Mouse (Mus musculus) cerebellum, adult 2 months (tissue): ENCODE data around the gene 1700086D15Rik.

Source experiments
- CTCF ChIP-seq: fragments of 200-500 bp; IDR thresholded peaks from 2 replicates; pipeline ENCODE4 v1.5.1; 2011; ENCODE audit warnings: low read depth, mild to moderate bottlenecking, control low read depth, low read length, moderate library complexity, borderline replicate concordance; ENCODE audit not compliant: insufficient read depth
- POLR2A ChIP-seq: fragments of 200-500 bp; IDR thresholded peaks from 2 replicates; pipeline ENCODE4 v1.6.1; 2011; ENCODE audit warnings: low read length, control low read depth, borderline replicate concordance; ENCODE audit not compliant: insufficient read depth

- TF ChIP-seq POLR2A = no peak
- TF ChIP-seq CTCF = no peak
These were observed 20.7 kb downstream of the 1700086D15Rik start for GRCm38 (mm10) chr11:65139030-65139429.
